Mouse (Mus musculus): Measurements from ENCODE around the gene Akr1c12. TPM values are rescaled to one million over a fixed set of nuclear protein-coding genes. Genes with fewer than 3 reads are reported as not detected.
"Not testable (repeated sequence)": the region's sequence is repeated elsewhere in the genome, so short reads cannot be mapped to it uniquely, and the experiment has no call there.

Gene Akr1c12
- not detected for total RNA-seq (2021)
- long read RNA-seq, result 0 reads

DNA sequence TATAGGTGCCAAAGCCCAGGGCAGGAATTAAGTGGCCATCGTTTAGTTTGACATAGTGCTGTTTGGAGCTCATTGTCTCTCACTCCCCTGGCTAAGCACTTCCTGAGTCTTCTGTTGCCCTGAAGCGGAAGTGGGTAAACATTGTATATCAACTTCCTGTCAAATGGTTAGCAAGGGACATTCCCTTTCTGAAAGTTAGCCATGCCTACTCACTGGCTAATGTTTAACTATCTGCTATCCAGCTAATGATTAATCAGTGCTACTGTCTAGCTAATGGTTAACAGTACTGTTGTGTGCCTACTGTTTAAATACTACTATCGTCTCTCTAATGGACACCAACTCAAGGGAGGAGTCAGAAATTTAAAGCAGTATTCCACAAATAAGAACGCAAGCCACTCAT is at the start of gene Akr1c12:
TSS of gene Akr1c12 (minus strand) at position 150 of the 400 bp plus-strand sequence.
- no peak for DNase-seq (ENCODE audit: low spot score in 2 of 2)

DNA sequence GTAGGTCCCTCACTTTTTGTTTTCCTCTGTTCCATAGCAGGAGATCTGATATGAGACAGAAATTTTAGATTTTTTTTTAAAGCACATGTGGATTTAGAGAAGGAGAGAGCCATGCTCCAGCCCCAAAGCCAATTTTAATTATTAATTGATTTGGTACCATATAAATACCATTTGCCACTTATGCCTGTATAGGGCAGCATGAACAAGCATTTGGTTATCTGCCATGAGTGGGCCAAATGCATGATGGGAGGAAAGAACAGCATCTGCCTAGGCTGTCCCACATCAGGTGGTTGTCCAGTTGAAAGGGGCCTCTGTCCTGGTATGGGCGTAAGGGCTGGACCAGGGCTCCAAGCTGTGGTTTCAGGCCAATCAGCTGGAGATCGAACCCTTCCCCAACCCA is 39.5 kb upstream of the Akr1c12 start:
- DNase-seq (ENCODE audit: low spot score in 2 of 2), result no peak

GRCm38 (mm10) chr13:4313907-4314306 is 34.7 kb upstream of the Akr1c12 start:
- DNase-seq (ENCODE audit: low spot score in 2 of 2), result no peak

- no peak for DNase-seq (ENCODE audit: low spot score in 2 of 2)
Observed at GRCm38 (mm10) chr13:4304861-4305565, 25.8 kb upstream of the Akr1c12 start.

- DNase-seq (ENCODE audit: low spot score in 2 of 2), result no peak
Observed at GRCm38 (mm10) chr13:4296991-4297390, 17.8 kb upstream of the Akr1c12 start.

- peak; percentile 47 to 61 for DNase-seq (ENCODE audit: low spot score in 2 of 2)
Observed at GRCm38 (mm10) chr13:4281471-4282412, 2.5 kb upstream of the Akr1c12 start.

- DNase-seq (ENCODE audit: low spot score in 2 of 2), result no peak
Observed at GRCm38 (mm10) chr13:4277526-4277925, 1.7 kb downstream of the Akr1c12 start.

DNA sequence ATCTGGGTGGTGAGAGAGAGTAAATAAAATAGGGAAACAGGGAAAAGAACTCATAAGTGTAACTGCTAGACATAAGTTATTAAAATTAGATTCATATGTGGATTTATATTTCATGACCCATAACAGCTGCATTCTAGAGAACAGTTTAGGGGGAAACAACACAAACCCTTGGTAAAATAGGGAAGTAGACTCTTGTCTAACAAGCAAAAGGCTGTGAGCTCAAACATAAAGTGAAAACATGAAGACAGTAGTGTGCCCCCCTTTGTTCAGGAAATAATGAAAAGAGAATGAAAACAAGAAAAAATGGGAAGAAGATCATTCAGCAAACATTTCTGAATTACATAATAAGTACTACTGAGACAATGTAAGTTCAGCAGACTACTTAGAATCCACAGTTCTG is 8.4 kb downstream of the Akr1c12 start:
- DNase-seq (ENCODE audit: low spot score in 2 of 2), result no peak

- not testable (repeated sequence) for DNase-seq (ENCODE audit: low spot score in 2 of 2)
Observed at GRCm38 (mm10) chr13:4265455-4265854, 13.8 kb downstream of the Akr1c12 start.

- no peak for DNase-seq (ENCODE audit: low spot score in 2 of 2)
Observed at GRCm38 (mm10) chr13:4265047-4265446, 14.2 kb downstream of the Akr1c12 start.

DNA sequence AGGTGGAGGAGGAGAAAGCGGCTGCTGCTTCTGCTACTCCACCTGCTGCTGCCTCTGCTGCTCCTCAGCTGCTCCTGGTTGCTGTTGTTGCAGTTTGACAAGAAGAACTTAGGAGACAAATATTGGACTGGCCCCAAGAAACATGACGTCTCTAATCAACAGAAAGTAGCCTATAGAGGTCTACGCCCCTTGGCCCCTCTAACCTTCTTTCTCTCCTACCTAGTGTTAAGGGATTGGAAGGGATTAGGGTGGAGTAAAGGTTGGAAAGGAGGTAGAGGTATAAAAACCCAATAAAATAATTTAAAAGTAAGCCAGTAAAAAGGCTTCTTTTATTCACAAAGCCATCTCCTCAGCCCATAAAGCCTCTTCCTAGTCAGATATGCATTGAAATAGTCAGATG is 14.6 kb downstream of the Akr1c12 start:
- DNase-seq (ENCODE audit: low spot score in 2 of 2), result no peak

DNA sequence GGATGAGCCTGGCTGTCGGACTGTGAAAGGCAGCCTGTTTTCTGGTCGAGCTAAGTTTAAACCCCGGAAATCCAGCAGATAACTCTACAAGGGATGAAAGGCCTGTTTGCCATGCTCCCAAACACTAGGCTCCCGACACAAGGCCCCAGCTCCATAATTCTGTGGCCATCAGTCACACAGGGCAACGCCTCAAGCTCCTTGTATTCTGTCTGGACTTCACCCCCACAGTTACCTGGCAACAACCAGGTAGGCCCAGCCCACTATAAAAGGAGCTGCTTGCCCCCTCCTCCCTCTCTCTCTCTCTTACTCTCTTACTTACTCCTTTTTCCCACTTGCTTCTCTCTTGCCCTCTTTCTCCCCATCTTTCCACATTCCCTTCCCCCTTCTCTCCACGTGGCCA is 21.9 kb downstream of the Akr1c12 start:
- DNase-seq (ENCODE audit: low spot score in 2 of 2), result no peak

DNA sequence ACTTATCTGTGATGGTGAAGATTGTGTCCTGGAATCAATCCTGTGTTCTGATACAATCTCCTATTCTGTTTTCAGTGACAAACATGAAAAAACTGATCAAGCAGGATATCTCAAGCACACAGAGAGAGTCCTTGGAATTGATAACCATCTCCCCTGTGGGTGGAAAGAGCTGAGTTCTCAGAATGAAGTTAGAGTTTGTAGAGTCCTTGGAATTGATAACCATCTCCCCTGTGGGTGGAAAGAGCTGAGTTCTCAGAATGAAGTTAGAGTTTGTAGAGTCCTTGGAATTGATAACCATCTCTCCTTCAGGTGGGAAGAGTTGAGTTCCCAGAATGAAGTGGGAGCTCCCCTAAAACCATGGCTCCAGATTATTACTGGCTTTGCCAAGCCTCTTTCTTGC is 22.3 kb downstream of the Akr1c12 start:
- DNase-seq (ENCODE audit: low spot score in 2 of 2), result not testable (repeated sequence)

- DNase-seq (ENCODE audit: low spot score in 2 of 2), result no peak
Observed at GRCm38 (mm10) chr13:4249347-4249746, 29.9 kb downstream of the Akr1c12 start.

DNA sequence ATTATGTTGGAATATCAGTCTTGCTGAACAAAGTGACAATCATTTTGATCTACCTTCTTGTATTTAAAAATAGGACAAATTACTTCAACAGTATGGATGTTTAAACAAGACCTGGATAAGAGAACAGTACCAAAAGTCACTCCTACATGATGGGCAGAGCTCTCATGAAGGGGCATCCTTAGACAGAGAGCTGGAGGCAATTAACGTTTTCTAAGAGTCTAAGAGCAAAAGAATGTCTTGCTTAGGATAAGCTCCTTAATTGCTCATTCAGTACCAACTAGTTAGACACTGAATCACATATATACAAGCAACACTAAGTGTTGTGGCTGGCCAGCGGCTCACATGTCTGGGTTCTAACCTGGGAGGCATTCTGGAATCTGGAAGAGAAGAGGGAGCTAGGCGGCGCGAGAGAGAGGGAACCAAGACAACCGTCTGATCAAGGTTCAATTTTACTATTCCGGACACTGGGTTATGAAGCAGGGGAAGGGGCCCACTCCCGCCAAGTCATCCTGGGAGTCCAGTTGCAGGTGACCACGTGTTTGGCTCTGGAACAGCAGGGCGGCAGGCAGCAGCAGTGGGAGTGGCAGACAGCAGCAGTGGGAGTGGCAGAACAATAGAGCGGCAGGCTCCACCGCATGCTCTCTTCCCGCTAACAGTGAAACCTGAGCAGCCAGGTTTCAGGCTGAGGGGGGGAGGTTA is 34.2 kb downstream of the Akr1c12 start:
- DNase-seq (ENCODE audit: low spot score in 2 of 2), result peak; percentile 5 to 16

DNA sequence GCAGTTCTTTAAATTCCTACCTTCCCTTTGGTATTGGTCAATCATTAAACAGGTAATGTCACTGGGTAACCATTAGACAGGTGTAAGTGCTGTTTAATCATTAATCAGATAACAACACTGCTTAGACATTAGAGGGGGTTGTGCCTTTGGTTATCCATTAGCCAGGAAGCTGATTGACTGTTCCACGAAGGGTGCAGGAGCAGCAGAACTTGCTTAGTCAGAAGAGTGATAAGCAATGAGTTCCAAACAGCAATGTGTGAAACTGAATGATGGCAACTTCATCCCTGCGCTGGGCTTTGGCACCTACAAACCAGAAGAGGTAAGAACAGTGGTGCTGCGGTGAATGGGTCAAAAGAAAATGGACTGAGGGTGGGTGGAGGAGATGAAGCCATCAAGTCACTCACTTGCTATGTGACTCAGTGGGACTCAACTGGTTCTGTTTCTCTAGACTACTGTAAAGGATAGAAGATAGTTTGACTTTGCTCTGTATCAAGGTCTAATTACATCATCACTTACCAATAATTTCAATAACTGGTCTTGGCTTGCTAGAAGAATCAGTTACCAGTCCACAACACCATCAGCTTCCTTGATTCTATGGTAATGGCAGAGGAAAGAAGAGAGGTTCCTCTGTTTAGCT is 45.6 kb downstream of the Akr1c12 start:
- DNase-seq (ENCODE audit: low spot score in 2 of 2), result no peak

GRCm38 (mm10) chr13:4233135-4233534 is 46.1 kb downstream of the Akr1c12 start:
- no peak for DNase-seq (ENCODE audit: low spot score in 2 of 2)

- DNase-seq (ENCODE audit: low spot score in 2 of 2), result no peak
Observed at GRCm38 (mm10) chr13:4230841-4231623, 48.2 kb downstream of the Akr1c12 start.

DNA sequence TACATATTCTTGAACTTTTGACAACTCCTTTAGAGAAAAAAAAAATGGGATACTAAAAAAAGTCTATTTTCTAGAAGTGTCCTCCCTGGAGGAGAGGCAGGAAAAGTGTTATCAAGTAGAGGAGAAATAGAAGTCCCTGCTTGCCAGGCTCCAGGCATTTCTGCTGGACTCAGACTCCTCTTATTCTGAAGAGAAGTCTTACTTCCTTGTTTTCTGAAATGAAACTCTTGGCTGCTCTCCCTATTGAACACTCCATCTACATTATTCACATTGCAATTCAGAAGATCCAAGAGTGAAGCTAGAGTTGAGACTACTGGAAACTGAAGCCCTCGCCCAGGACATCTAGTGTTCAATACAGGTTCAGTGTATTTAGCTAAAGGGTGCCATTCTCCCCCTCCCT is 50.8 kb downstream of the Akr1c12 start, which contains the start of gene Akr1c19:
TSS of gene Akr1c19 (plus strand) at position 260 of the 400 bp plus-strand sequence.
- no peak for DNase-seq (ENCODE audit: low spot score in 2 of 2)

Measured in layer of hippocampus, postnatal 10 days (tissue).